Mouse (Mus musculus) MN1 (cell line): ENCODE data around the gene Rap1gds1.

Source experiments
- DNase-seq: peaks from one replicate; pipeline ENCODE4 v3.0.0-alpha.2; 2016; ENCODE audit warnings: low spot score

Rap1gds1 gene

DNA sequence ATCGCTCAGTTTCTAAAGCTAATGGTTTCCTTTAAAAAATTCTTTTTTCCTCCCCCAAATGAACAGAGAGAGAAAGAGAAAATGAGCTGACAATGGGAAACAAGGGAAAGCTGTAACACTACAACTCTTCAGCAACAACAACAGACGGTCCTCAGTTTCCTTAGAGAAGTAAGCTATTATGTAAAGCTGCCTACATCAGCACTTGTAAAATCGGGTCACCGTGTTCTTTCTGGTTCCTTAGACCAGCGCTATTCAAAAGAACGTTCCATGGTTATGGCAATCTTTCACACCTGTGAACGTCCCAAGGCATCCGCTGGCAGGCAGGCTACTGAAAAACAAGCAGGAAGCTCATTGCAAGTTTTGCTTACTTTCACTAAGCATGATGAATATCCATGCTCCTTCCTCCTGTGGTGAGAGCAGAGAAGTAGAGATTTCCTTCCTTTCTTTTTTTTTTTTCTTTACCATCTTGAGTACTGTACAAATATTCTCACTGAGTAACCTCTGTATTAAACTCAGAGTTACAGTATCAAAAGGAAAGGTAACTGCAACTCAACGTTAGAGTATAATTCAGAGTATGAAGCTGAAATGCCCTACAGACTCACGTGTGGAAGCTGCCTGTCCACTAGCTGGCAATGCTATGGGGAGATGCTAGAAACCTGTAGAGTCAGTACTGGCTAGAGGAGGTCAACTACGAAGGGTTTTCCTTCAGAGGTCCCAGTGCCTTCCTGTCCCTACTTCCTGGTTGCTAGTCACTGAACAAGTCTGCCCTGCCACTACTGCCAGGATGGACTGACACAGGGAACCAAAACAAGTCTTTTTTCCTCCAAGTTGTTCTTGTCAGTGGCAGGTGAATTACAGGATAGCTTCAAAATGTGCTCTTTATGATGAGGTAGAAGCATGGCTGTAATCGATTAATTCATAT is 26.0 kb downstream of the Rap1gds1 start:
- DNase-seq = no peak

DNA sequence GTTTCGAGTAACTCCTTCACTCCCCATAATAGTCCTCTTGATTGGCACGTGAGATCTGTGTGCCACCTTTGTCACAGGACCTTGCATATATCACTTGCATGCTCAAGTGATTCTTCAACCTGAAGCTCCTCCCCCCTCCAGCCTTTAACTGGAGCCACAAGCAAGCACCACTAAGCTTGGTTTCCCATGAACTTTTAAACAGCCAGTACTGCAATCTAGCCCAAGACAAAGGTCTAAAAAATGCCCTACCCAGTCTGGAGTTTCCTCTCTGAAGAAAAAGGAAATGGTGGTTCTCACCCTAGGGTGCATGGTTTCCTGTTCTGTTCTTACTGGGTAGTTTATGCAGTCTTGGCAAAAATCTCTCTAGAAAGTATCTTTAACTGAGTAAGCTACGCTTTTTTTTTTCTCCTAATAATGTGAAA is 32.6 kb downstream of the Rap1gds1 start:
- no peak for DNase-seq

DNA sequence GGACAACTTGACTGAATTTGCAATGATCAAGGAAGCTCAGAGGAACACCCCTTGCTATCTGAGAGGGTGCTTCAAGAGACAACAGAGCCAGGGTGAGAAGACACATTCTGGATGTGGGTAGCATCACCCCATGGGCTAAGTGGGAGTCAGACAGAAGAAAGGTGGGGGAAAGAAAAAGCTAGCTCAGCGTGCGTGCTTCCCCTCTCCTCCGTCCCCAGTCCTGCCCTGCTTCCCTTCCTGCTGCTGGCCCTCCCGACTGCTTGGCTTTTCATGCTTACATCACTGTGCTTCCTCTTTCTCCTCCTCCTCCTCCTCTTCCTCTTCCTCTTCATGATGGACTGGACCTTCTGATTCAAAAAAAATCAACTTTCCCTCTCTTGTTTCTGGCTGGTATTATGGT is 33.1 kb downstream of the Rap1gds1 start:
- no peak for DNase-seq

DNA sequence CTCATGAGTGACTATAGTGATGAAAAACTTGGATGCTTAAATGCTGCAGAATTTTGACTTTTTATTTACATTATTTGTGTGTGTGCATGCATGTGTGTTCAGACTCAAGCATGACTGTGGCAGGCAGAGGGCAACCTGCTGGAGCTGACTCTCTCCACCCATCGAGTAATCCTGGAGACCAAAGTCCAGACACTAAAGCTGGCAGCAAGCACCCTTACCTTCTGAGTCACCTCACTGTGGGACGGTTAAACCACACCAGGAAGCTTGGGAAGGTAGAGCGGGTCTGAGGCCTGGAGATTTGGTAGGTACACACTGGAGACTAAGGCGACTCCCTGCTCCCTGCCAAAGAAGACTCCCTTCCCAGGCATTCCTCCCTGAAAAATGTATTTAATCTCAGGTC is 38.0 kb downstream of the Rap1gds1 start:
- no peak for DNase-seq

DNA sequence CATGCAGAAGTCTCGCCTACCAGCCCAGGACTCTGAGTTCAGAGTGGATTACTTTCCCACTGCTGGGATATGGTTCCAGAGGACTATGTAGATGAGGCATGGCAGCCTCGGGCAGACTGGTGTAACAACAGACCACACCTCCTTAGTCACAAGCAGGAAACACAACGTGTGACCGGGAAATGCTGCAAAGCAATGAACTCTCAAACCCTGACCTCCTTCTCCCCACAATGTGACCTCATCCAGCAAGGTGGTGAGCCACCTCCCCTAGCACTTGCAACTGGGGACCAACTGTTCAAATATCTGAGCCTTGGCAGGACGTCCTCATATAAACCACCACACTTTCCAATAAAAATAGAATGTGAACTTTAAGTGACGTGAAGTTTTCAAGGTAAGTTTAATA is 41.8 kb downstream of the Rap1gds1 start:
- no peak for DNase-seq

DNA sequence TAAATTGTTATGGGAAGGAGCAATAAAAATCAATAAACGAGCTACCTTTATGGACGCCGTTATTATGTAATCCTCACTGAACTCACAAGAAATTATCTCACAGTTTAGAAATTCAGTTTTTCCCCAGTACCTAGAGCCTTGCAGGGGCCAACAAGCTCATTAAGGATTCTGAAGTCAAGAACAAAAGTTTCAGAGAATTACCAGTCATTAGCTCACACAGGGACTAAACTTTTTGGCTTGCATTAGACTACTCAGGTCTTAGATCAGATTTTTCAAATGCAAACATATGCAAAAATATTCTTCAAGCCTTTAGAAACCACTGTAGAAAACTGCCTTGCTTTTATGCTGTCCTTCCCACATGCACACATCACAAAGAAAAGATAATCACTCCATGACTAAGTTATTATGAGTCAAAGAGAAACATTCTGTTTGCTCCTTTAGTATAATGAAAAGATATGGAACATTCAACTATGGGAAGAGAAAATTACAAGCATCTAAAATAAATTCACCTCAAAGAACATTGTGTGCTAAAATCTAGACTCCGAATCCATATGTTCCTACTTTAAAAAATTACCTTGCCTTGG is 44.3 kb downstream of the Rap1gds1 start:
- no peak for DNase-seq

DNA sequence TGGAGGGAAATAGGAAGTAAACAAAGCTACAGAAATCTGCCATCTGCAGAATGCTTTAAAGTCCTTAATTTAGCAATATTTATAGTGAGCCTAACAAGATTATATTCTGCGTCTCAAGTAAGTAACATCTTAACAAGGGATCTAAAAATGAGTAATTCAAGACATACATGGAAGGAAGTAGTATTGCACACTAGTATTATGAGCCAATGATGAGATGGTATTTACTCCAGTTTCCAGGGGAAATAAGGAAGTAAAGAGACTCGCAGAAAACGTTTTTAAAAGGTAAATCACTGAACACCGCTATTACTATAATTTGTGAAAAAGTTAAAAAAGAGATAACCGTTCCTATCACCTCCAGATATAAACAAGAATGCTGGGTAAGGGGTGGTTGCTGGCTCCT is 49.9 kb downstream of the Rap1gds1 start:
- no peak for DNase-seq

DNA sequence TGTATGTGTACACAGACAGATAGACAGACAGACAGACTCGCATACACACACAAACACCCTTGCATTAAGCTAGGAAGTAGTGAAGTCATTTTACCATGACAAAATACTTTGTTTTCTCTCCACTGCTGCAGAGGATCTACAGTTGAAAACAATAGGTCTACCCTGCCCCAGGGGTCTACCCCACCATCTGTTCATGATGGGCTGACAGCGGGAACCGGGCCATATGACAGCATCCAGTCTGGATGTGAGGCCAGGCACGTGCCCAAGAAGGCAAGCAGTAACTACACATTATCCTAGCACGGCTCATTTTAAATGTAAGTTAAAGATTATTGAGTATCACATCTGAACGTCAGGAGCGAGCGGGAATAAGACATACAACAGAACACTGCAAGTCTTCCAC is 51.4 kb downstream of the Rap1gds1 start:
- no peak for DNase-seq

DNA sequence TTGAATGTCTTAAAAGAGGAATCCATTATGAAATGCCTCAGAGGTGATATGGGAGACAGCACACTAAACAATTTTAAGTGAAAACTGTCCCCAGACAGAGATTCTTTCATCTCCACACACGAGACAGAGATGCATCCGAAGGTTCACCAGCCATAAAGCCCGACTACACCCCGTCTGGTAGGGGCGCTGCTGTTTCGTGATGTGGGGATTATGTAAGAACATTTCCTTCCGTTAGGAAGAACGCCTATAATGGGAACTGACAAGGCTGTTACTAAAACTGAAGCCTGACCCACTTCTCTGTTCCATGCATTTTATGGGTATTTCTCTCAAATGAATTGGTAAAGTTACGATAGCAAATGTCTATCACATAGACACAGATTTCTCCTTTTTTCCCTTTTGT is 62.6 kb downstream of the Rap1gds1 start:
- no peak for DNase-seq

DNA sequence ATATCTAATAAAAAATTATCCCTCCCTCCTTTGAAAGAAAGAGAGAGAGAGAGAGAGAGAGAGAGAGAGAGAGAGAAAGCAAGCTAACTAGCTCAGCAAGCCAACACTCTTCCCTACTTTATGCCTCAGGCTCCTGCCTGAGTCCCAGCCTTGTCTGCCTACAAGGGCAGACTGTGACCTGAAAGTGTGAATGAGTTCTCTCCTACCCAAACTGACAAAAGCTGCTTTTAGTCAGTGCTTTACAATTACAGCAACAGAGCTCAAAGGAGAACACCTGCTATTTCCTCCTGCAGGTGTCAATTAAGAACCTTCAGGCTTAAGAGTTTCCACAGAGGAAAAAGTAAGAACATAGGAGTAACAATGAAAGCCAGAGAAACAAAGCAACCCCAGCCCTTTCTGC is 69.3 kb downstream of the Rap1gds1 start:
- DNase-seq = no peak

DNA sequence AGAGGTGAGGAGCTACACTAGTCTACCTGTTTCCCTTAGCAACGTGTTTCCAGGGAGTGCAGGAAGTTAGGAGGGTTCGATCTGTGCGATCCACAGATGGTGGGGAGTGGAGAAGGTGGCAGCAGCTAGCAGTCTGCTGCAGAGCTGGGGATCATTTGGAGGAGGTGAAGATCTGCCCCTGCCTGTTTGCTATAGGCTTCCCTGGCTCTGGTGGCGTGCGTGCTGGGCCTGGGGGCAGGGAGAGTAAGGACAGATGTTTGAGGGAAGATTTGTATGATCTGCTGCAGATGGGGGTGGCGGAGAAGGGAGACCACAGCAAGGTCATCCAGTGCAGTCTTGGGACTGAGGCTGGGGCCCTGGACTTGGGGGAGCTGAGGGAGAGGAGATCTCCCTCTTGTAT is 72.2 kb downstream of the Rap1gds1 start:
- no peak for DNase-seq

DNA sequence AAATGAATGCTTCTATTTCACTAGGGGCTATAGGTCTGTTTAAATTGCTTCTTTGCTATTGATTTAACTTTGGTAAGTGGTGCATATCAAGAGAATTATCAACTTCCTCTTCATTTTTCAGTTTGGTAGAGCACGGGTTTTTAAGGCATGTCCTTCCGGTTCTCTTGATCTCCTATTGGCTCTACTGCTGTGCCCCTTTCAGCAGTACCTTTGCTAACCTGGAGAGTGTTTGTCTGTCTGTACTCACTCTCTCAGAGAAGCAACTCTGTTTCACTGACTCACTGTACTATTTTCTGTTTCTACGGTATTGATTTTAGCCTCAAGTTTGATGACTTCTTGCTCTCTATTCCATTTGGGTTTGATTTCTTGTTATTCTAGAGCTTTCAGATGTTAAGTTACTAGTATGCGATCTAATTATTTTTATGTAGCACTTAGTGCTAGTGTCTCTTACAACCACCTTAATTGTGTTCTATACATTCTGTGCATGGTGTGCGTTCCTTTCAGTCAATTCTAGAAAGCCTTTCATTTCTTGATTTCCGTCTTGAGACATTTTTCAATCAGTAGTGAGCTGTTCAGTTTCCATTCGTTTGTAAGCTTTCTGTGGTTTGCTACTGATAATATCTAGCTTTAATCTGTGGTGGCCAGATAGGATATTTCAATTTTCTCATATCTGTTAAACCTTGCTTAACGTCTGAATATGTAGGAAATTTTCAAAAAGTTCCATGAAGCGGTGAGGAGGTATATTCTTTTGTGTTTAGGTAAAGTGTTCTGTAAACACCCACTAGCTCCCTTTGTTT is 74.7 kb downstream of the Rap1gds1 start:
- DNase-seq = no peak

DNA sequence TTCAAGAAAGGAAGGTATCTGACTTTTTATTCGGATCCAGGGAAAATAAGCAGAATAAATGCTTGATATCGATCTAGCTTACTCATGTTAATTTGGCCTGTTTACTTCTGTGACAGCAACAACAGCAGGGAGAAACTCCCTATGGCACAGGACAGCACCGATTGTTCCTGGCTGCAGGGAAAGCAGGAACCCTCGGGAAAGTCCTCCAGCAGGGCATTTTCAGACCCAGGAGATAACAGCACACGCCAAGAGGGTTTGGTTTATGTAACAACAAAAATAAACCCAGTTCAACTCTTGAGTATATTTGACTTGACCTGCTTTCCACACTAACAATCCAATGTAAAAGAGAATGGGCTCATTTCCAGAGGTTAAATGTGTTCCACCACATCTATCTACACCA is 81.5 kb downstream of the Rap1gds1 start:
- DNase-seq = no peak

DNA sequence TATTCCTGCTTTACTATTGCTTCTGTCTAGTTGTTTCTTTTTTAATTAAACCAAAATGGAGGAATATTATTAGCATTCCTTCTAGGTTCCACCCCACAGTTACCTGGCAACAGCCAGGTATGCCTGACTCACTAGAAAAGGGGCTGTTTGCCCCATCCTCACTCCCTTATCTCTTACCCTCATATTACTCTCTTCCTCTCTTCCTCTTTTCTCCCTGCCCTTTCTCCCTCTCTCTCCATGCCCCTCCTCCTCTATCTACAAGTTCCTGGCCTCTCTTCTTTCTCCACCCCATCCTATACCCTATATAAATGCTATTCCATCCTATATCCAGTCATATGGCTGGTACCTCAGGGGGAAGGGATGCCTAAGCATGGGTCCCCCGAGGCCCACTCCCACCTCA is 83.6 kb downstream of the Rap1gds1 start:
- DNase-seq = no peak

DNA sequence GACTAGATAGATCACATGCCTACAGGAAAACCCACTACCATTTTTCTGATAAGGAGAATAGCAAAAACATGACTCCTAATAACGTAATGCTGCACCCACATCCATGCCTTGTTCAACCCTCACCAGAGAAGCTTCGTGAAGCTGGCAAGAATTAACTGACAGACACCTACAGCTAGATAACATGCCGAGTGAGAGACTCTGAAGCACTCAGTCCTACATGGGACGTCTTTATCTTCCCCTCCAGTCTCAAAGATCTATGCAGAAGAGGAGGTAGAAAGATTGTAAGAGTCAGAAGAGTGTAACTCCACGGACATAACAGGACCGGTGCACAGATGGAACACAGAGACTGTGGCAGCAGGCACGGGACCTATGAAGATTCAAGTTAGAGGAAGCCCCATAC is 85.9 kb downstream of the Rap1gds1 start:
- DNase-seq = no peak

DNA sequence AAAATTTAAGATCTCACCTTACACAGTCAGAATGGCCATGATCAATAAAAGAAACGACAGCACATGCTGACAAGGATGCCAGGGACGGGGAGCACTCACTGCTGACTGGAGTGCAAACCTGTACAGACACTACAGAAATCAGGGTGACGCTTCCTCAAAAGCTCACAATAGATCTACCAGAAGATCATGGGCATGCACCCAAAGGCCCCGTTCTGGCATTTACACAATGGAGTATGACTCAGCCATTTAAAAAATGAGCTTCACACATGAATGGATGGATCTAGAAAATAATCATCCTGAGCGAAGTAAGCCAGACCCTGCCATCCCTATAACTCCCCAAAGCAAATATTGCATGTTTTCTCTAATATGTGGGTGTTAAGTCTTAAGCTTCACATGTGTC is 87.0 kb downstream of the Rap1gds1 start:
- no peak for DNase-seq

DNA sequence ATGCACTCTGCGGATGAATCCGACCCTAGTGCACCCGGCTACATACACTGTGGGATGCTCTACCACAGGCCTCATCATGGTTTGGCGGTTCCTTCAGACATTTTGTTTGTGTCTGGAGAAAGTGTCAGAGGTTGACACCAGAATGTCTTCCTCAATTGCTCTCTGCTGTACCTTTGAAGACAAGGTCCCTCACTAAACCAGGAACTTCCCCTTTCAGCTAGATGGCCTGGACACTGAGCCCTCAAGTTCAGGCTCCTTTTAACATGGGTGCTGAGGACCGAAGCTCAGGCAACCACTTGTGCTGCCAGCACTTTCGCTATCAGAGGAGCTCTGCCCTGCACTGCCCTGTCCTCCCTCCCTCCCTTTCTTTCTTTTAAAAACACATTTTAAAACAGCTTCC is 92.8 kb downstream of the Rap1gds1 start:
- no peak for DNase-seq

DNA sequence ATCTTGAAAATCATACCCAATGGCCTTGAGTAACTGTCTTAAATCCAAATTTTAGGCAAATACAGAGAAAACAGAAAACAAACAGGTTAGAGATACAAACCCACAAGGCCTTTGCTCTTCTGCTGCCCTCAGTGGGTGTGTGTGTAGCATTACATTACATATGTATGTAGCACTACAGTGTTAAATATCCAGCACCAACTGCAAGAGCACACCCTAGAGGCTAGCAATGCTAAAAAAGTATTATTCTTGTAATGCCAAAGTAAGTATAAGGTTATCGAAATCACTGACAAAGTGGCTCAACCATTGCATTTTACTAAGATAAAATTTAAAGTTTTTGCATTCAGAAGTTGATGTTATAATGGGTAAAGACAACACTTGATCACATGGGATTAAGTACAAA is 97.6 kb downstream of the Rap1gds1 start:
- no peak for DNase-seq

DNA sequence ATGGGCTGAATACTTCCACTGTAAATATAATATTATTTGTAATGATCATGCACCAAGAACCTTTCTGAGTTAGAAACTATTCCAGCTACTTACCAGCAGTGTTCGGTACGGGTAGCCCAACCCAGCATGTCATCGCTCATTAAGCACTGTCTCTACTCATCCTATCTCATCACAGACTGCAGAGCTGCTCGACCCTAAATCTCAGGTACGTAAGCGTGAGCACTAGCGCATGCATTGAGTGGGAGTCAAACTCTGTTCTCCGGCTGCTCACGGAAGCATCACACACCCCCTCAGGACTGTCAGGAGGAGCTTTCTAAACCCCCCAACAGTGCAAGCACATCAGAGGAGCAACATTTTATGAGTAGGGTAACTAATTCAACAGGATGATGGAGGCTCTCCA is 107.4 kb downstream of the Rap1gds1 start:
- DNase-seq = no peak

DNA sequence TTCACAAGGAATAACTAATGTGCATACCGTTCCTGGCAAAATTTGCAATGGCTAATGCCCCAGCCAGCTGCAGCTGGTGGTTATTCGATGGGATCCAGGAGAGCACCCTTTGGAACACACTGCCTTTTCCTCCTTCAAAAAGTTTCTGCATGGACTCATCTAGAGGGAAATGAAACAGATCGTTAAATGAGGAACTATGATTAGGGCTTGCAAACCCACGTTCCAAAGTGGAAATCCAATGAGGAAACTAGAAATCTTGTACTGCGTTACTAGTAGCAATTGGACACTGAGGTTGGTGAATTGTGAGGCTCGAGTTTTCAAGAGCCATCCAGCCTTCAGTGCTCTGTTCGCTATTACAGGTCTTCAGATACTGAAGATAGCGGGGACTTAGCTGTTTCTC is 116.5 kb downstream of the Rap1gds1 start:
- DNase-seq = no peak

DNA sequence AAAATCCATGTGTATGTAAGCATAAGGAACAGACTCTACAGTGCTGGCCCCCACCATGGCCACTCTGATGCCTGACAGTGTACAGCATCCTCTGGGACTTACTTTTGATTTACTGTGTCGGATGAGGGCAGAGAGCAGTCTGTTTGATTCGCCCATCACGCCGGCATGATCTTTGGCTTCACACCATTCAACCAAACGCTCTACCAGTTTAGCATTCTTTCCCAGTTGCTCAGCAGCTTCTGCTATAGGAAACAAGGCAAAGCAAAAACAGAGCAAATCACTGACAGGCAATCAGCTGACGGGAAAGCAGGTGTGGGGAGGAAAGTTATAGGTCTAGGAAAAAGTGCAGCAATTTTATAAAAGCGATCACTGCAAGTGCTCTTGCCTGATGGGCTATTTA is 119.8 kb downstream of the Rap1gds1 start:
- DNase-seq = no peak

DNA sequence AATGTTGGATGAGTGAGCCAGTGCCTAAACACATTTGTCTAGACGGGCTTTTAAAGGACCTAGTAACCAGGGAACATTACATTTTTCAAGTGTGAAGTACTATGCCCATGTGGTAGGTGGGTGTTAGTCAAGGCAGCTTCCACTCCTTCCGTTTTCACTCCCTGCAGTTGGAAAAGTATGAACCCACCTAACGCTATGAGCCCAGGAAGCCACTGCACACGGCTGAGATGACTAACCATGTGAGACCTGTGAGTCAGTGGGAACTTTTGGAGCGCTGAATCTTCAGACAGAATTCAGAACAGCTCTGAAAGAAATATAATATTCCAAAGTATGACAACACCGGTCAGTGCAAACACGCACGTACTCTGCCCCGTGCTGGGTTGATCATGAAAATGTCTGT is 125.9 kb downstream of the Rap1gds1 start:
- DNase-seq = no peak

DNA sequence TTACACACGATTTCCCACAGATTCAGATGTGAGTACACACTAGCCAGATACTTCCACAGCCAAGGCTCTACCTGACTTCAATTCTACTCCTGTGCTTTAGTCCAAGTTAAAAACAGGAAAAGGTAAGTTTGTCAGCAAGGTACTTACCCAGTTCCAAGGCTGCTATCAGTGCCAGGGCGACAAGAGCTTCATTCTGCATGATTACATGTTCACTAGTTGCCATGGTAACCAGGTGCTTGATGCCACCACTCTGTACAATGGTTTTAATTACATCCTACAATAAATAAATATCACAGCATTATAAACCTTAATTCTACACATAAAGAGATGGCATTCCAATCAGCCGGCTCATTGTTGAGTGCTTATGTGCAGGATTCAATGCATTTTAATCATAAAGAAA is 129.5 kb downstream of the Rap1gds1 start:
- DNase-seq = no peak
